Mouse (Mus musculus) testis, postnatal 10 days (tissue): ENCODE results near the gene Babam2.

ENCODE experiments used
- DNase-seq: peaks from one replicate; pipeline ENCODE4 v3.0.0; 2021; ENCODE audit warnings: low spot score

The Babam2 gene

DNA sequence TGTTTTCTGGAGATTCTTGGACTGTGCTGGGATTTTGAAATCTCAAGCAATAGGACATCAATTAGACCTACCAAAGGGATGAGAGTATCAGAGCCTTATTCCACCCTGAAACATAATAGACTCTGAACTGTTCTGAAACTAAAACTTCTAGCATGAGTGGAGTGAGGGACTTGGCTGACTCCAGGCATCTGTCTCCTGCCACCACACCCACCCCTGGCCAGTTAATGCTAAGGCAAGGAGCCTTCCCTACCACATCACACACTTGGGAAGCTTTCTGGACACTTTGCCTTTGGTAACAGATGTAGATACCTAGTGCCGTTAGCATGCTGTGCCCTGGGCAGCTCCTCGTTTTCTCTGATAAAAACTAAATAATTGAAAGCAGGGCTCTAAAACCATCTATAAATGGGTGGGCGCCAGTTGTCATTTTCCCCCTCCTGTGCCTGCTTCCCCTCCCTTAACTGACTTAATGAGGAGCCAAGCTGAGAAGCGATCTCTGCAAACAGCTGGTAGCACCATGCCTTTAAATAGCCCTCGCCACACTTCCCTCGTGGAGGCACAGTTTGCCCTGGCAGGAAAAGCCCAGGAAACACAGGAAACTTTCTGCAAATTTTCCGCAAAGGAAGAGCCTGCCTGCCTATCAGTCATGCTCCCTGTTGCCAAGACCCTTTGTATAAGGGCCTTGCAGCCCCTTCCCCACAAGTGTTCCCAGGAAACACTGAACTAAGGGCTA lies 383.2 kb downstream of the Babam2 start:
- DNase-seq: no peak

DNA sequence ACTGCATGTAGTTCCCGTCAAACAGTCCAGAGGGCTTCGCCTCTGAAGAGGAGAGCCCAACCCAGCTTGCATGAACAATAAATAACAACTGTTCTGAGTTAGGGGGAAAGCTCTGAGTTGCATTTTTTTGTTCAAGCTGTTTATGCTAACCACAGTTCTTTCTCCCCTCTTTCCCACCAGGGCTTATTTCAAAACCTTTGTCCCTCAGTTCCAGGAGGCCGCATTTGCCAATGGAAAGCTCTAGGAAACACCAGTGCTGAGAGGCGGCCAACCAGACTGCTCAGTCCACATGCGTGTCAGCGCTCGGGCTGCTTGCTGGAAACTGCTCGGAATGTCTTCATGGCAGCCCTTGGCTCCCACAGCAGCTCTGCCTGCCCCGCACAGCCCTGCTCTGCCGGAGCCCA lies 386.9 kb downstream of the Babam2 start:
- DNase-seq: no peak

DNA sequence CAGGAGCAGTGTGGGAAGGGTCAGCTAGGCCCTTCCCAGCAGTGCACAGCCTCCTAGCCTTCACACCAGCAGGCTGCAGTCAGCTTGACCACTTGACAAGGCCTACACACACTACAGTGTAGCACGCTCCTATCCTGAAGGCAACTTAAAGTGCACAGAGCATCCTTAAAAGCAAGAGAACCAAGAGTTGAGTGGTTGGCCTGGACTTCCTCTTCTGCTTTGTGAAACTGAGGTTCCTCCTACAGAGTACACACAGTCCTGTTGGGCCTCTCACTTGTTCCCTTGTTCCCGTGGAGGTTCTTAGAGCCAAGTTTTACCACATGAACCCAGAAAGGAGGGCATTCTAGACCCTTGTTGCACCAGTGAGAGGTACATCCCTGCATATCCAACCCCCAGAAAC lies 388.1 kb downstream of the Babam2 start:
- DNase-seq: no peak

GRCm38 (mm10) chr5:32085971-32086370 lies 388.5 kb downstream of the Babam2 start:
- no peak for DNase-seq

DNA sequence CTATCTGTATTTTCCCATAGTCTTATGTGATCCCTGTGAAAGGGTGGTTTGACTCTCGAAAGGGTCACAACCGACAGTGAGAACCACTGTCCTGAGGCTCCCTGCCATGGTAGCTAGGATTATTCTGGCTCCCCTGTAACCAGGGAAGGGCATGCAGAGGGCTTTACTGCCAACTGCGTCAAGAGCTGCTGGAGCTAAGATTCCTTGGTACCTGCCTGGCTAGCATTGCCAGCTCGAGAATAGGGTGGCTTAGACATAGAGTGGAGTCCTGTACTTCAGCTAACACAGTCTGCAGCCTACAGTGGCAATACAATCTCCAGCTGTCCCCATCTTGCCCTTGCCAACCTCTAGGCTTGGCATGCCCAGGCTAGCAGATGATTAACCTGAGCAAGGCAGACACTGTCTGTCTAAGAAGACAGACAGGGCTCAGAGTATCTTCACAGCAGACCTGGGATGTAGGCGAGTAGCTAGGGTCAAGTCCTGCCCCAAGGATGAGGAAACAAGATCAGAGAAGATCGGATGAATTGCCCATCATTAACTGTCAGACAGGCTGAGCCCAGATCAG lies 389.1 kb downstream of the Babam2 start:
- no peak for DNase-seq

- no peak for DNase-seq
Observed at GRCm38 (mm10) chr5:32089481-32089880, 392.0 kb downstream of the Babam2 start.

- DNase-seq: no peak
Observed at GRCm38 (mm10) chr5:32092281-32092680, 394.8 kb downstream of the Babam2 start.

DNA sequence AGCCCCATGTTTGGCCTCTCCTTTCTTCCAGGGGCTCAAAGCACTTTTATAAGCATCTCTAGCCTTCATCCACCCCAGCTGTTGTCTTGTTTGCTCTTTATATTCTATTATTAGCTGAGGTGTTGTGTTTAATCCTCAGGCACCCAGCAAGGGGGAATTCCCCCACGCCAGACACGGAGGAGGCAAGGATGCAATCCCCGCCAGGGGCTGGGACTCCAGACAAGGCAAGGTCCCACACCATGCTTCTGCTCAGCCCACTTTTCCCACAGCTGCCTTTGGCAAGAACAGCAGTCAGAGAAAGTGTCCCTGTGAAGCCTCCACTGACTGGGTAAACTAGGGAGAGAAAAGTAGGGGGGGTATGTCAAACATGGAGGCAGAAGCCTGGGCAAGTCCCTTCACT lies 401.2 kb downstream of the Babam2 start:
- no peak for DNase-seq

- DNase-seq: peak; percentile 85
Observed at GRCm38 (mm10) chr5:32102484-32102883, 405.0 kb downstream of the Babam2 start.

DNA sequence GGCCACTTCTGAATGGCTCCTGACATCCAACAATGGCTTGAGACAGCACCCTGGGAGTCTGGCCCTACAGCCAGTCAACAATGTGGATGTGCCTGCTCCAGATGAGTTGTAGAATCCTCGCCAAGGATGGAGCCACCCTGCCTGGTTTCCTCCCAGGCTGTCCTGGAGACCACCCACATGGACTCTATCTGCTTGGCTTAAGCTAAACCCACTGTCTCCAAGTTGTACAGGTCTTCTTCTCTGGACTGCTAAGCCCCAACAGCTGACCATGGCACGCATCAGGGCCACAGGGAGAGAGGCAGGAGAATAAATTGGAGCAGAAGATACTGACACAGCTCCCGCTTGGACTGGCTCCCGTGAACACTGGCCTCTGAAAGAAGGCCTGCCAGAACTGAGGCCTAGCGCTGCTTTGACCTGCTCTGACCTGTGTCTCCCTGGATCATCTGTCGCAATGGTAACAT lies 405.5 kb downstream of the Babam2 start:
- DNase-seq: peak; percentile 55

DNA sequence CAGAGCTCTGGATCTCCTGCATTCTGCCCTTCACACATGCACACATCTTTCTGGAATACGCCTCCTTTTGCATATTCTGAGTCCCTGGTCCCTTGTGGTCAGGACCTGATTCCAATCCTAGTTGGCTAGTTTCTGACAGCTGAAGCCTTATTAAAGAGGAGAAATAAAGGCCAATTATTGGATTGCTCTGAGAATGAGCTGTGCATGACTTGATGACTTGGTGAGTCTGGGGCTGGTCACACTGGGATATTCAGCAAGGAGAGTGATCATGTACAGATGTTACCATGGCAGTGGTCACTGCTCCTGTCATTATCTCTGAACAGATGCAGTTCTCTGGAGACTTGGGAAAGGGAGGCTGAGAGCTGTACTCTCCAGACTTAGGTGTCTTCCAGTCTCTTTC lies 406.1 kb downstream of the Babam2 start:
- DNase-seq: no peak

DNA sequence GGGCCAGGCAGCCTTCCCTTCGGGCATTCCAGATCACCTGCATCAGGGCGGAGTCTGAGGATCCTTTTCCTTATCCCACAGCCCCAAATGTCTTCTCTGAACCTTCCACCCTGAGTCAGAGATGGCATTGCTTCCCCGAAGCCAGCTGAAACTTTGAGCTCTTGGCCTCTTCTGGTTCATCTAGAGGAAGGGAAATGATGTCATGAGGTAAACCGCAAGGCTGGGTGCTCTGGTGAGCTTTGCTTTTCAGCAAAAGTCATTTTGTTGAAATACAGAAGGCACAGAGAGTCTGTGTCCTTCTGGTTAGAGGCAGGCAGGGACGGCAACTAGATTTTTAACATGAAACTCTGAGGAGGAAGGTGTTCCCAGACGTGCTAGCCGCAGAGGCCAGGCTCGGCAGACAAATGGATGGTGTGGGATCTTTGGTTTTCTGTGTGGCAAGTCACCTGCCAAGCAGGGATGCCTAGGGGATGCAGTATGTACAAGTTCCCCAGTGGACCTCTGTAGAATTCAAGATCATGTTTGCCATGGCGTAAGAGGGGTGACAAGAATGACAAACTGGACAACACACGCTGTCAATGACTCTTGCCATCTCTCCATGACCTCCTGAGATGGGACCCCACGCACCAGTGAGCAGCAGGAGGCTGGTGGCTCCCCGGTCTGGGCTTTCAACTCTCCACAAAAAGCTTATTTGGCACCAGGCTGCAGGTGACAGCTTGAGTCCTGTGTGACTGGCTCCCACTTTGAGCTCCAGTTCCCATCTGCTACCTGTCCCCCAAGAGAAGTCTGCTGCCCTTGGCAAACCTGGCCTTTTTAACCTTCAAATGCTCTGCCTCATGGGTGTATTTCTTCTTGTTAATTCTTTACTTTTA lies 406.9 kb downstream of the Babam2 start:
- DNase-seq: no peak

GRCm38 (mm10) chr5:32106473-32107140 lies 409.1 kb downstream of the Babam2 start:
- DNase-seq: peak; percentile 56

DNA sequence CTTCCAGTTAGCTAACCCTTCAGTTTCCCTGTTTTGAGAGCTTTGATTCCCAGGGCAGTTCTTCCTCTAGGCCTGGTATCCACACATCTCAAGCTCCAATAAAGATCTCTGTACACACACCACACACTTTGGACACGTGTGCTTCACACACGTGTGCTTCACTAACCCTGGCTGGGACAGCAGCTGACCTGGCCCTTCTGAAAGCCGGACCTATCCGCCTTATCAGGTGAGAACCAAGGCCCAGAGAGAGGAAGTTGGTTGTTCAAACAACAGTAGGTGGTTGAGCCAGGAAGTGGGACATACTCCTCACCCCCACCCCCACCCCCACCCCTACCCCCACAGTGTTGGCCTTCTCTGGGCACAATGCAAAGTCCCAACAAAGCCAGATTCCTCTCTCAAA lies 413.2 kb downstream of the Babam2 start:
- no peak for DNase-seq

- no peak for DNase-seq
Observed at GRCm38 (mm10) chr5:32112206-32112916, 414.9 kb downstream of the Babam2 start.

DNA sequence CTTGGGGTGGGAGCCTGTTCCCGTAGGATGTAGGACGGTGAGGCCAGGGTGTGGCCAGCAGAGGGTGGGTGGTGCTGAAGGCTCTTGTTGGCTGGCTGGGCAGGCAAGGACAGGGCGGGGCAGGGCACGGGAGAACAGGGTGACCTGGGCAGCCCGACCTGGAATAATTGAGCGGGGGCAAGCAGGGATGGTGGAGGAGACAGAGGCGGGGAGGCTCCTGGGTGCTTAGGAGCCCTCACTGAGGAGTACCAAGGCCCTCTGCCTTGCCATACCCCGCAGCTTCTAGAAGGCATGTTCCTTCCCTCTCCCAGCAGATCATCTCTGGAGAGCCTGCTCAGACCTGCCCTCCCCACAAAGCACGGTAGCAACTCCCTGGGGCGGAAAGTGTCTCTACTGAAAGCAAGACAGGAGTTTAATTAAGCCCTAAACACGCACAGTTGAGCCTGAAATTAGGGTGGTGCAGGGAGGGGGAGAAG lies 423.5 kb downstream of the Babam2 start:
- no peak for DNase-seq

GRCm38 (mm10) chr5:32121936-32122335 lies 424.5 kb downstream of the Babam2 start:
- no peak for DNase-seq

GRCm38 (mm10) chr5:32122363-32122762 lies 424.9 kb downstream of the Babam2 start:
- DNase-seq: no peak

- no peak for DNase-seq
Observed at GRCm38 (mm10) chr5:32124957-32125356, 427.5 kb downstream of the Babam2 start.

DNA sequence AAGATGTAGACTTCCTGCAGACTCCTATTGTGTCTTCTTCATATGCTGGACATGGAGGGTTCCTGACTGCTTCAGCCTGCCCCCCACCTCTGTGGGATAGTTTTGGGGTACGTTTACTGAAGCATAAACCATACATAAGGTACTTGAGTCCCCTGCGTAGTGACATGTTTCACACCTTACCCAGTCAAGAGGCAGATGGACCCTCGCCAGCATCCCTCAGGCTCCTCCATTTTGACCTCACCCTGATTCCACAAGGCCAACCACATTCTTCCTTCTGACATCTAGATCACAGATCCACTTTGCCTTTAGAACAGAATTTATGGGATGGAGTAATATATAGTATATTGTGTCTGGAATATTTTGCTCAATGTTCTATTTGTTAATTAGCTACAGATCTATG lies 429.7 kb downstream of the Babam2 start:
- no peak for DNase-seq

GRCm38 (mm10) chr5:32127927-32128326 lies 430.4 kb downstream of the Babam2 start:
- DNase-seq: no peak
